Mouse (Mus musculus) retina, postnatal 7 days (tissue): ENCODE measurements around the gene Col25a1.

Experiments used
- DNase-seq: peaks from one replicate; pipeline ENCODE4 v3.0.0-alpha.2; 2012; ENCODE audit warnings: low read depth, low spot score

Col25a1 gene

DNA sequence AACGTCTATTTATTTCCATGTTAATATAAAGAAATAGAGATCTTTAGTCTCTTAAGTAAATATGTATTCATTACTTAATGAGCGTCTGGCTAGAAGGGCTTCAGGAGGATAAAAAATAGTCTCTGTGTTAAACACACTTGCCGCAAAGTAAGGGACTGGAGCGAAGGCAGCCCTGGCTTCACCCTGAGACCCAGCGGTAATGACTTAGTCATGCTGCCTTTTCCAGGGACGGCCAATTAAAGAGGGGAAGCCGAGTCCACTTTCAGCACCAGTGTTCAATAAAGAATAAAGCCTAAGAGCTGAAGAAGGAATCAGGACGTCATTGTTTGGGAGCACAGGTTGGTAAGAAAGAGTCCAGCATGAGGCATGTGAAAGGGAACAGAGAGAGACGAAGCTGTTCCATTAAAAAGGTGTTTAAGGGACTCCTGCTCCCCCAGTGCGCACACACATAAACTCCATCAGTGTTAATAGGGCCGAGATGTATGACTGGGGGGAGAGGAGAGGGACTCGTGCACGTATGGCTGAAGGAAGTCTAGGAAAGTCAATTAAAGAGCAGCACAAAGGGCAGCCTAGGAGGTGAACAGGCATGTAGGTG, 30.1 kb downstream of the Col25a1 start:
- DNase-seq, result no peak

DNA sequence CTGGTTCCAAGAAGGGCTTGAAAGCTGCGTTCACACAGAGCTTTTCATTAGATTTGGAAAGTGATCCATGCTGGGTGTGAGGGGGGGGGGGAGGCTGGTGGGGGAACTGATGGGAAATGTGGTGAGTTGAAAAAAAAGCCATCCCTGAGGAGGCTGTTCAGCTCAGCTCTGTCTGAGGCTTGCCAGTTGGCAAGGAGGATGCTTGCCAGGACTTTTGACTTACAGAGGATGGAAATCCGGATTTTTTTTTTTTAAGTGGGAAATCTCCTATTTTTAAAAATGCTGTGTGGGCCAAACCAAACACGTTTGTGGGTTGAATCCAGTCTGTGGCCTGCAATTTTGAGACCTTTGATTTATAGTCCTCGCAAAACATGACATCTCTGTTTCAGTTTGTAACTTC, 35.6 kb downstream of the Col25a1 start:
- no peak for DNase-seq

DNA sequence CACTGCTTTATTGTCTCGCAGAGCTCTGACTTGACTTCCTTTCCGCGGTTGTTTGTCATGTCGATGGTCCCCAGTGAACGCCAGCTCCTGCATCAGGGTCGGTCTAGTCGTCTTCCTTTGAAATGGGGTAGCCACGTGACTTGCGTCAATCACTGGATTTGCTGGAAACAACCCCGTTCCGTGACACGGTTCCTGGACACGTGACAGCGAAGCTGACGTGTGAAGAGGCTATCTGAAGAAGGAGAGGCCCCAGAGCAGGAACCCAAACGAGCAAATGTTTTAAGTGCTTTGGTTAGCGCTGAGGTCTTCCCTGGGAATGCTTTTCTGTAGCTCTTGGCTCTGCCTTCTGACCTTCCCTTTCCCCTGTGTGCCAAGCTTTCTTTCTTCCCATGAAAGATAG, 41.5 kb downstream of the Col25a1 start:
- DNase-seq, result no peak

DNA sequence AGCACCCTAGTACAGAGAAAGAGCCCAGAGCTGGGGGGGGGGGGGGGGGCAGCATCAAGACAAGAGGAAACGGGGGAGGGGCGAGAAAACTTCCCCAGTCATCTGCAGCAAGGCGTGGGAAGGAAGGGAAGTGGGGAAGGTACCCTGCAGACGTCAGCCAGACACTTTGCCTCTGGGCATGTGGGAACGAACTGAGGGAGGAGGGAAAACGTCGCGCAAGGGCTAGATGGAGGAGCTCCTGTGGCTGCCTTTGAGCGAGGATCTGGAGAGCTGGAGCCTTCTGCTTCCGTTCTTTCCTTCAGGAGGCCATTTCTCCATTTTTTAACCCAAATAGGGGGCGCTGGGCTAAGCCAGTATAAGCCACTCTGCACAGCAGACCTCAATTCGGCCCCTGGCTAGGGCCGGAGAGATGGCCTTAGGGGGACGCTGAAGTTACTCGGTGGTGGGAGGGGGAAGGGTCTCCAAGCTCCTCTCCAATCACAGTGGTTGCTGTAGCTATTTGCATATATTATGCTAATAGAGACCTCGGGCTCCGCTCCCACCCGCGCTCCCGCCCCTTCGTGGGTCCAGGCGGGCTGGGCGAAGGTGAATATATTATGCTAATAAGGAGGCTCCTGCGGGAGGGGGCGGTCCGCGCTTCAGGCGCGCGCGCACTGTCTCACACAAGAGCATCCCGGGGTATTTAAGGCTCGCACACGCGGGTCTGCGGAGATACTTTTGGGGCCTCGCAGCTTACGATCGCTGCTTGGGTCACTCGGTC, 49.1 kb downstream of the Col25a1 start:
- peak; percentile 40 for DNase-seq

DNA sequence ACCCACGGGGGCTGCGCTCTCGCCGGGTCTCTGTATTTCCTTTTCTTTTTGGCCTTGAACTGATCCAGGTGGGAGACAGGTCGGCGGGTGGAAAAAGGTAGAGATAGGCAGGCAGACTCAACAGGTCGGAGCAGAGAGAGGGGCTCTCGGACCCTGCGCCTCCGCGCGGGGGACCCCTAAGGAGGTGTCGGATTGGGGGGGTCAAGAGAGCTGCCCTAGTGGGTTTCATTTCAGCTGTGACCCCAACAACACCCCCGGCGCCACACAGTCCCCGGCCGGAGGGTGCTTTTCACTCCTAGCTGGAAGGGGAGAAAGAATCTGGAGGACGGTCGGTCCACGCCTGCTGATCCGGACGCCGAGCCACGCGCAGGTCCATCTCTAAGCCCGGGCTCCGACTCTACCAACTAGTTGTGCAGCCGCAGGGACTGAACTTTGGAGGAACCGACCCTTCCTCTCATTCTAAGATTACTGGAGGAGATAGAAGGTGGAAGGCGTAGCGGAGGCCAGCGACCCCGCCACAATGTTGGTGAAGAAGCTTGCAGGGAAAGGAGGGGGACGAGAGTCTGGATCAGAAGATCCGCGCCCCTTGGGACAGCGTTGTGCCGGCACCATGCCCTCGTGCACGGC, 49.8 kb downstream of the Col25a1 start:
- no peak for DNase-seq

DNA sequence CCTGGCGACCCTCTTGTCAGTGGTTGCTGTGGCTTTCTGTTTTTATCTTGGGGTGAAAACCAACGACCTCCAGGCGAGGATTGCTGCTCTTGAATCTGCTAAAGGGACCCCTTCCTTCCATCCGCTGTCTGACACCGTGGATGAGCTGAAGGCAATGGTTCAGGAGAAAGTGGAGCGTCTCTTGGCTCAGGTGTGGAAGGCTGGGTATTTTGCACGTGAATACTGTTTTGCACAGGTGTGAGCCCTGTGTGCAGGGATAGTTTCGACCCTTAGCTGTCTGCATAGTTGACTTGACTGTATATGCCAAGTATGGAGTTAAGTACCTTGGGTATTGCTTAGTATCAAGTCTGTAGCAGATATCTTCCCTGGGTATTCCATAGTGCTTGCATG, 50.3 kb downstream of the Col25a1 start:
- DNase-seq, result no peak

DNA sequence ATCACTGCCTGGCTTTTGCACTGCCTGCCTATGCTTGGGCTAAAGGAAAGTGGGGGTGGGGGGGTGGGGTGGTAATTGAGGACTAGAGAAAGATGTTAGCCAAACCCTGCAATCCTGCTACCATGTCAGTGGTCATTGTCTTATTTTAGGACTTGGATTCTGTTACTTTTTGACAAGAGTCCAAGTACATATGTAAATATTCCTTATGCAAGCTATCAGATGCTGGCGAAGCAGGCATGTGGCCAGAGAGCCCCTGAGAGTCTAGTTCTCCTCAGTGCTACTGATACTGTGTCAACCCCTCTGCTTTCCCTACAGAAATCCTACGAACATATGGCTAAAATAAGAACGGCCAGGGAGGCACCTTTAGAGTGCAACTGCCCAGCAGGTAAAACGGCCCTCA, 51.1 kb downstream of the Col25a1 start:
- no peak for DNase-seq

DNA sequence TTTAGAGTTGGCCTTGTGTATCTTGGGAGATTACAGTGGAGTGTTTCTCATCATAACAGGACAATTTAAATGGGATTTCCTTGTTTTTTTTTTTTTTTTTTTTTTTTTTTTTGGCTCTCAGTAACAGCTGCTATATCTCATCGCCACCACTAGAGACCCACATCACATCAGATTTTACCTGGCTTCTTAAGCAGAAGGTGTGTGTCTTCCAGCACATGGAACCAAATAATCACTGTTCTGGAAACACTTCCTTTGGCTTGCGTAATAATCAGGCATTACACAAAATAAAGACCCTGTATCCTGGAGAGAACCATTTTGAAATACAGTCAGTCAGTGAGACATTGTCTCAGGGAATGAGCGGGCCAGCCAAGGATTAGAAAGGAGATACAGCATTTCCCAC, 53.8 kb downstream of the Col25a1 start:
- no peak for DNase-seq

DNA sequence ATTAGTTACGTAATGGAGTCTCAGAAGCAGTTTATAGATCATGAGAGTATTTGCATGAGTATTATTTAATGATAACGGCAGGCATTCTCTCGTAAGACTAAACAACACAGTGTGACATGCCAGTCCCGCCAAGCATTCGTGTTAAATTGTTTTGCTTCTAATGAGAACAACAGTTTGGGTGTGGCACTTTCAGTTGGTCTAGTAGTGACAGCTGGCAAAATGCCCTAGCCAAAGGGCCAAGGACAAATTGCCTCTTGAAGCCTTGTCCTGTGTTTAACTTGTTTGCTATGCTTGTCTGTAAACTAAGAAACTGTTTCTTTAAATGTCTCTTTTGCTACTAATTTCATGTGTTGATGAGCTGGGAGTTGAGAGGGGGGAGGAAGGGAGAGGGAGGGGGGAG, 56.3 kb downstream of the Col25a1 start:
- DNase-seq, result no peak

DNA sequence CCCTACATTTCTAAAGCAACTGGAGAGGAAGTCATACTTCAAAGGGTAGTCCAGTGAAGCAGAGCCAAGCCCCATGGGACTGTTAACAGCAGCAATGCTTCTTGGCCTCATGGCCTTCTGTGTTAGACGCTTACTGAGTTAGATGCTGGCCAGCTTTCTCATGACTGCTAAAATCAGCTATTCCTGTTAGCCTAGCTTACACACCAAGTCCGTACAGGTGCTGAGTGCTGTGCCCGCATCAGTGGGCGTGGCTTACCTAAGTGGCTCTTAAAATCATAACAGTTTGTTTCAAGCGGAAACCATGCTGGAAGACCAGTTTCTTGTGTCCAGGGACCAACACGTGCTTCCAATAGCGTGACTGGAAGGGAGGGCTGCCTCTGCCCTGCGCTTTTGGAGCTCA, 62.1 kb downstream of the Col25a1 start:
- no peak for DNase-seq

DNA sequence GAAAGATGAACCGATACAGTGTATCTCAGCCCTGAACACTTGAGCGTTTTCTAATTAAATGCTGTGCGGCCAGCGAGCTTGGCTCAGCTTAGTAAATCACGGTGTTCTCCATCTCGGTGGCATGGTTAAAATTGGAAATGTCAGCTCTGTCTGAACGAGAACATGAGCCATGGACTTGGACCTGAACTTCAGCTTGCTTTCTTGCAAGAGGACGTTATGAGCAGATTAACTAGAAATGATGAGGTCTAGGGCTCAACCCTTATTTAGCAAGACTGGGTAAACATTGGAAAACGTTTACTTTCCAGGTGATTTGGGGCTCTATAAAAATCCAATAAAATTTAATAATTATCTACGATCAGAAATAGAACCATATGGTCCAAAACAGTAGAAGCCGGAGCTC, 83.3 kb downstream of the Col25a1 start:
- DNase-seq, result no peak

DNA sequence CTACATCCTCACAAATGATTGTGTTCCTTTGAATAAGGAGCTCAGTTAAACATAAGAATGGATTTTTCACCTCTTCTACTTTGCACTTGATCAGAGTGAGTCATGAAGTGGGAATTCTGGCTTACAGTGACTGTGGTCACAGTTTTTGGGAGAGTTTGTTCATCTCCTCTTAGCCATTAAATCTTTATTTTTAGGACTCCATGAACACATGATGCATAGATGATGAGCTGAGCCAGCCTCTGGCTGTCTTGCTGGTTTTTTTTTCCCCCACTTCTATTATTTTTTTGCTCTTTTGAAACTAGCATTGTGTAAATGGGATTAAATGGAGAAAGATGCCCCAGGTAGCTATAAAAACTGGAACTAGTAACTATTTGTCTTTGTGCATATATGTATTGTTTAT, 84.8 kb downstream of the Col25a1 start:
- DNase-seq, result no peak

DNA sequence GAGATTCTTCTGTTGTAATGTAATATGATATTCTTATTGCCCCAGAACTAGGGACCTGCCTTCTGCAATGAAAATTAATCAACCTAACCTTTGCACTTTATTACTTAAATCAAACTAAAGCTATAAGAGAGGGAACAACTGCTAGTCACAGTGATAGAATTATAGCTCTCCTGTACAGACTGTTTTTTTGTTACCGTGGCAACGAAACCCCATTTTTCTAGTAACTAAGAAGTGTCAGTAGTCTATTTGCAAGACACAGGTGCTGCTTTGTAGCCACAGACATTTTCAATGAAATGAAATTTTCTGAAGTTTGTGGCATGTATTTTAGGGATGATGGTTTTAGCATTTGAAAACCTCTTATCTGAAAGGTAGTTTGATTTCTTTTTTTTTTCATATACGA, 85.3 kb downstream of the Col25a1 start:
- DNase-seq, result no peak

DNA sequence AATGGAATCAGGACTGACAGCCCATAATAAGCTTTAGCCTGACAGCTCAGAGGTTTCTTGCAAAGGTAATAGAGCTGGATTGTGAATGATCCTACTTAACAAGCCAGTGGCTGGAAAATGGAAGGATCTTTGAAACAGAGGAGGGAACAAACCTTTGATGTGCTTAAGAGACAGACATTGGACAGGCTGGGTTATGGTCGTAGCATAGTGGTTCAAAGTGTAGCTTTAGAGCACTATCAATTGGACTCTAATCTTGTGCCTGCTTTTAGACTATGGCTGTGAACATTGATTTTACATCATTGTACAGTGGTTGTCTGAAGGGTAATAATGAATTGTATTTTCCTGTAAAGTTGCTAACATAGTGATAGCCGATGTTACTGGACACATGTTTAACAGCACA, 86.4 kb downstream of the Col25a1 start:
- no peak for DNase-seq

DNA sequence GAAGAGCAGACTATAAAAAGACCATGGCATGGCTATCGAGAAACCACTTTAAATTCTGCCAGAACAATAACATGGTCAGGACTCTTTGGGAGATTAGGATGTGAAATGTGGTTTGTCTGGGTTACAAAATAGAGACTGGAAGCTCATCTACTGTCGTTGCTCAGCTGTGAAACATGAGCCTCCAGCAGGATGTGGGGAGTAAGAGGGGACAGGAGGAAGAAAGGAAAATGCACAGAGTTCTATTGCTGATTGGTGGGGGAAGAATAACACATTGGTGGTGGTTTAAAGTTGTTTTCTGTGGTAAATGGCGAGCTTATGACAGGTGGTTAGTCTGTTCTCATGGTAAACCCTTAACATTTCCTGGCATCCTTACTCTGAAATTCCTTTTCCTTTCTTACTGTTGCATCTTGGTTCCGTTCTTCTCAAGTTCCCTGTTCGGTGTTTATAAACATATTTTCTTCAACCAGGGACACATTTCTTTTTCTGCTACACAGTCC, 87.0 kb downstream of the Col25a1 start:
- DNase-seq, result no peak

DNA sequence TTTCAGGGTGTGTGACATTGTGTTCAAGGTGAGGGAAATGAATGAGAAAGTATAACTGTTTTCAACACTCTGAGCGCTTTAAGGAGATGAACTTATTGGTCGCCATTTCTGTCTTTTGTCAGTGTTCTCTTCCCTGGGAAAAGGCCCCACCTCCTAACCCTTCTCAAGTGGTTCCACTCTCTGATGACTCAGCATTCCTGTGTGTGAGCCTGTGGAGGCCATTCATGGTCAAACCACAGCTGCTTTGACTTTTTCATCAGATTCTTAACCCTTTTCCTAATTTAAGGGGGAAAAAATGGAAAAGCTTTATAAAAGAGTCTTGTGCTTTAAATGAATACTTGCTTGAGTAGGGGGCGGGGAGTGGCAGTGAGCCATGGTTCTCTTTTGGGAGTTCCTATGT, 89.5 kb downstream of the Col25a1 start:
- DNase-seq, result no peak

DNA sequence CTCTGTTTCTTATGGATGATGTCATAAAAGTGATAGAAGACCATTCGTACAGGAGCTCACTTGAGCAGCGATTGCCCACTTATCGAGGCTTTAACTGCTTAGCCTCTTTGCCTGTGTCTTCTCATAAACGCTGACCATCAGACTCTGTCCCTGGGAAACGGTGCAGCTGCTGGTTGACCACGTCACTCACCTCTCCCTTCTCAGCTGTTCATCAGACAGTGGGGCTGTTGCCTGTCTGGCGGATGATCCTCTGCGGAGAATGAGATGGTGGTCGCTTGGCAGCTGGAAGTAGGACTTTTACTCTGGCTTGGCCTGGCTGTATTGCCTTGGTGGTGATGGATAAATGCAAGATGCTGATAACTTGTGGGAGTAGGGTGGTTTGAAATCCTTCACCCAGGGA, 96.9 kb downstream of the Col25a1 start:
- no peak for DNase-seq

DNA sequence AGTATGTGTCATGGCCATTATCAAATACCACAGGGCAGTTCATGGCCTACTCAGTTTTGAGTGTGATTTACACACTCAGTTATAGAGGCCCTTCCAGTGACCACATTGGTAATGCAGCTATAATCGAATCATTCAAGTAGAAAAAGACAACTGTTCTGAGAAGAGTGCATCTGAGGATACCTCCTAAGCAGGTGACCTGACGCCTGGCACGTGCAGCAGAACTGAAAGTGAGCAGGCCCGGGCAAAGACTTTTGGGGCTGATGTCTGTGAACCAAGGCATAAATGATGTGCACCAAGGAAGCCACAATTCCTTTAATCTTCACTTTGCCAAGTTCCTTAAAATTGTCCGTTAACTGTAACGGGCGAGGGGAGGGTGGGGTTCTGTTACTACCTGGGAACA, 101.6 kb downstream of the Col25a1 start:
- no peak for DNase-seq

DNA sequence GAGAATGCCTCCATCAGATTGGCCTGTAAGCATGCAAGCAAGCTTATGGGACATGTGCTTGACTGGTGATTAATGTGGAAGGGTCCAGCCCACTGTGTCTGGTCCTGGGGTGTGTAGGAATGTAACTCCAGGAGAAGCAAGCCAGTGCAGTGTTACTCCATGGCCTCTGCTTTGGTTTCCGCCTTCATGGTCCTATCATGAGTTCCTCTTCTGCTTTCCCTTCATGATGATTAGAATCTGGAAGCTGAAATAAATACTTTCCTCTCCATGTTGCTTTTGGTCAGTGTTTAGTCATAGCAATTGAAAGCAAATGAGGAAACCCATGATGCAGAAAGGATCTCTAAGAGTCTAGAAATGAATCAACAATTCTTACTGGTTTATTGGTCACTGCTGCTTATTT, 103.9 kb downstream of the Col25a1 start:
- no peak for DNase-seq

DNA sequence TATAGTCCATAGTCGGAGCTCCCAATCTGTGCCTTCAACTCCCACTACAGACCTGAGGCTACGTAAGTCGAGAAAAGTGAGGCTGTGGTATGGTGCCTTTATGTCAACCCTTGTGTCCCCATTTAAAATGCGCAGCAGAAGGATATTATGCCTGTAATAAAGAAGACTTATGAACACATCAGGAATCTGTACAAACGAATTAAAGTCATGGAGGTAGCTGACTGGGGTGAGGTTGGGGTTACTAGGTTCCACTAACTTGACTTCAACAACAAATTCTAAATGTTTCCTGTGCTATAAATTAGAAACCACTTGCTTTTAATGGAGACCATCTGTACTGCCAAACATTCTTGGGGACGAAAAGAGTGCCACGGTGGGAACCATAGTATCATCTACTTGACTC, 104.8 kb downstream of the Col25a1 start:
- DNase-seq, result no peak

DNA sequence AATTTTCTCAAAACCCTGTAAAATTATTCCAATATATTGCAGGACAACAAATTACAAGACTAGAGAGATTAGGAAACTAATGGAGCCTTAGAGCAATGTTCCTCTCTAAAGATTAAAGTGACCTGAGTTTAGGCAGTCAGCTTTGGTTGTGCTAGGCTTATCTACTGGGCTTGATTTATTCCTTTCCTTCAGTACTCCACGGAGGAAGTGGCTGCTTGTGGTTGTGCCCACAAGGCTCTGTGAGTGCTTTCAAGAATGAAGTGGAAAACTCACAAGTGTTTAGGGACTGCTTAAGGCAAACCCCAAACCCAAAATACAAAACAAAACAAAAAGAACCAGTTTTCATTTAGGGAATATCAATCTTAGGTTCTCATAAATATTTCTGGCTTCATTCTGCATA, 106.6 kb downstream of the Col25a1 start:
- DNase-seq, result no peak

DNA sequence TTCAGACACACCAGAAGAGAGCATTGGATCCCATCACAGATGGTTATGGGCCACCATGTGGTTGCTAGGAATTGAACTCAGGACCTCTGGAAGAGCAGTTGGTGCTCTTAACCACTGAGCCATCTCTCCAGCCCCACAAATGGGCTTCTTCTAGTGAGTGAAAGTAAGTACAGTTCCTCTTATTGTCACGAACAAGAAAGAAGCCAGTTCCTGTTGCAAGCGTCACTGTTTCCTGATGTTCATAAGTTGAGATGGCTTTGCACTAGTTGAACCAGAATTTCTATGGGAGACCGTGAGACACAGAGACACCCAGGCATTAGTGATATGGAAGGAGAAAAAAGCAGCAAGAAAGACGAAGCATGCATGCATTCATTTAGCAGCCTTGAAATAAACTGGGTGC, 110.6 kb downstream of the Col25a1 start:
- no peak for DNase-seq

DNA sequence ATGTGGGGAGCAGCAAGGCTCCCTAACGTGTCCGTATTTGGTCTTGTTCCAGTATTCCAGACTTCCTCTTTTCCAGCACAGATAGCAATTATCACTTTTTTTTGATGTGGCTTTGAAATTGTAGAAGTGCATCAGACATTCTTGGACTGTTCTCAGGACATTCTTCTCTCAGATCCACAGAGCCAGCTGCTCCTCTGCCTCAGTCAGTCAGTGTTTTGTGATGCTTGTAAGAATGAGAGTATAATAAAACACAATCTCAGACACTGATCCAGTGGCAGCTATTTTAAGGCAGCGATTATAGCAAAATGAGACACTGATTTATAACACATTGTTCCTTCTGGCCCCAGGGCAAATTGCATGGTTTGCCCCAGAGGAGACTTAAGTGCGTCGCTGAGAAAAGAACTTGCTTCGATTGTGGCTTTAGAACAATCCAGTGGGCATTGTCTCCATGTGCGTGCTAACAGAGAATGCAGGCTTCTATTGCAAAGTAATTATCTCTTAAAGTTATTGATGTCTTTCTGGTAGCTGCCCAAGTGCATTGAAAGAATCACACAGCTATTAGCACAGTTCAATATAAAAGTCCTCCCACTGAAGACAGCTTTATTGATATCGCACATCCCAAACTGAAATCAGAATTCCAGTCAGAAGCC, 111.5 kb downstream of the Col25a1 start:
- DNase-seq, result no peak
